Mouse (Mus musculus) cerebellum, adult (tissue): ENCODE results near the gene Folr1.

Experiments
- ATAC-seq: cut with Nextera tagmentation; 2 replicates; pipeline ENCODE4 v1.9.2; 2017; ENCODE audit warnings: mild to moderate bottlenecking, moderate library complexity, mixed read lengths; ENCODE audit not compliant: insufficient number of reproducible peaks, low FRiP score, low TSS enrichment

Gene Folr1

GRCm38 (mm10) chr7:101870629-101871028 lies at the start of gene Folr1:
Folr1 (minus strand) TSS chr7:101870788.
- ATAC-seq: no peak

- 0 out of 2 replicates have a peak, but pooled peaks have one; percentile 61 for ATAC-seq
These were observed 47.5 kb upstream of the Folr1 start for GRCm38 (mm10) chr7:101918071-101918470.

- ATAC-seq: no peak
These were observed 41.4 kb upstream of the Folr1 start for GRCm38 (mm10) chr7:101911982-101912381.

GRCm38 (mm10) chr7:101910138-101910537 lies 39.5 kb upstream of the Folr1 start:
- ATAC-seq: no peak

- ATAC-seq: no peak
These were observed 37.8 kb upstream of the Folr1 start for GRCm38 (mm10) chr7:101908367-101908766.

- no peak for ATAC-seq
These were observed 36.1 kb upstream of the Folr1 start for GRCm38 (mm10) chr7:101906696-101907095.

- no peak for ATAC-seq
These were observed 35.7 kb upstream of the Folr1 start, which contains the start of gene Tomt for GRCm38 (mm10) chr7:101906287-101906681. Tomt (minus strand) TSS chr7:101906359.

- ATAC-seq: peak; percentile 90
These were observed 35.1 kb upstream of the Folr1 start, which contains the start of gene Lamtor1 for GRCm38 (mm10) chr7:101905561-101906286. Lamtor1 (plus strand) TSS chr7:101905904.

GRCm38 (mm10) chr7:101902846-101903245 lies 32.3 kb upstream of the Folr1 start:
- ATAC-seq: no peak

GRCm38 (mm10) chr7:101901969-101902368 lies 31.4 kb upstream of the Folr1 start:
- ATAC-seq: no peak

- ATAC-seq: no peak
These were observed 29.9 kb upstream of the Folr1 start for GRCm38 (mm10) chr7:101900331-101901097.

GRCm38 (mm10) chr7:101896104-101897066 lies 25.8 kb upstream of the Folr1 start:
- ATAC-seq: peak; percentile 91

GRCm38 (mm10) chr7:101895695-101896094 lies 25.1 kb upstream of the Folr1 start:
- no peak for ATAC-seq

- ATAC-seq: no peak
These were observed 17.9 kb upstream of the Folr1 start for GRCm38 (mm10) chr7:101888460-101888859.

- ATAC-seq: no peak
These were observed 15.7 kb upstream of the Folr1 start for GRCm38 (mm10) chr7:101886274-101886673.

- no peak for ATAC-seq
These were observed 13.6 kb upstream of the Folr1 start for GRCm38 (mm10) chr7:101884160-101884559.

- ATAC-seq: no peak
These were observed 12.0 kb upstream of the Folr1 start for GRCm38 (mm10) chr7:101882413-101883154.

- no peak for ATAC-seq
These were observed 10.3 kb upstream of the Folr1 start for GRCm38 (mm10) chr7:101880855-101881254.

- no peak for ATAC-seq
These were observed 5.4 kb upstream of the Folr1 start for GRCm38 (mm10) chr7:101875978-101876377.

- ATAC-seq: no peak
These were observed 708 bp upstream of the Folr1 start for GRCm38 (mm10) chr7:101871296-101871695.
